Mouse (Mus musculus): ENCODE measurements at regions not wholly inside any gene's neighbourhood (a gene's known extent, or its start where the extent isn't known, plus 50 kb on each side); places are given as distances from the start of the nearest gene placed in this dataset.

DNA sequence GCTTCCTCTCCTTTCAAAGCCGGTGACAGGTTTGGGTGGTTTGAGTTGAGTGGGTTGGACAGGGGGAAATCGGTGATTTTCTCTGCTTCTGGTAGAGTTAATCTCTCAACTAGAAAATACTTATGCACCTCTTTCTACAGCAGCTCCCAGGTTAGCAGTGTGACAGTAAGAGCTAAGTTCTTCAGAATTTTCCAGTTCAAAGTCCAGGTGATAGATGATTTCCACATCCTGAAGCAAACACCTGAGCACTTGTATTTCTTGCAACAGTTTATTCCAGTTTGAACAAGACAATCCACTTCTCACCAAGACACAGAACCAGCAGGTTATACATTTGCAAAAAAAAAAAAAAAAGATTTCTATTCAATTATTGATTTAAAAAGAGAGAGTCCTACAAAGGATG, 104.0 kb upstream of the Nr2f2 start:
- no peak for DNase-seq

DNA sequence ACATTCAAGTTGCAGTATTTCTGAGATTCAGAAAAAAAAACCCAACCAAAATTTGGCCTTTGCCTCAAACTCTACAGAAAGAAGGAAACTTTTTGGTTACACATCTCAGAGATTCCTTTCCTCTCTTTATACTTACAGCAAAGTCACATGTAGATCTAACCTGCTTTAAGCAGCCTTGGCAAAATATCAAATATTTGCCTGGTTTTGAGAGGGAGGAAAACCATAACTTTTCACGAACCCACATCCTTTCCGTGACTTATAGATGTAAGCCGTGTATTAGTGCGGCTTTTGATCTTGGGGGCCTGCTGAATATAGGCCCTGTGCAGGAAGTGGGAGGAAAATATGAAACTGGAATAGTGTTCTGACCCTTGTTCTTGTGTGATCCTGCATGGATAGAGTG, 95.6 kb upstream of the Nr2f2 start:
- DNase-seq = no peak

DNA sequence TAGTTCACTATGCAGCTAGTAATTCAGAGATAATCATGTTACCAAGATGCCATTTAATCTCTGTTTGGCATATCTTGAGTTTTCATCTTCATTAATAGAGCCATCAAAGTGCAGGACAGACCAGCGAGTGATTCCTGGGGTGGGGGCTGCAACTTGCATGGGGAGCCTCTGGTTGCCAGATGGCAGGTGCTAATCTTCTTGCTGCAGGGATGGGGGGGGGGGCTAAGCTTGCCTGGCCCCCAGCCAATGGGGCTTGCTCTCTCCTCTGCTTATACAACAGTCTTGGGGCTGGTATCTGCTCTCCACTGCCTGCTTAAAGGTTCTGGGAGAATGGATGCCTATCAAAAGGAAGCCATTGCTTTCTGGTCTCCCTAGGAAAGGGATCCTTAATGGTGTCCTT, 88.0 kb upstream of the Nr2f2 start:
- no peak for DNase-seq

DNA sequence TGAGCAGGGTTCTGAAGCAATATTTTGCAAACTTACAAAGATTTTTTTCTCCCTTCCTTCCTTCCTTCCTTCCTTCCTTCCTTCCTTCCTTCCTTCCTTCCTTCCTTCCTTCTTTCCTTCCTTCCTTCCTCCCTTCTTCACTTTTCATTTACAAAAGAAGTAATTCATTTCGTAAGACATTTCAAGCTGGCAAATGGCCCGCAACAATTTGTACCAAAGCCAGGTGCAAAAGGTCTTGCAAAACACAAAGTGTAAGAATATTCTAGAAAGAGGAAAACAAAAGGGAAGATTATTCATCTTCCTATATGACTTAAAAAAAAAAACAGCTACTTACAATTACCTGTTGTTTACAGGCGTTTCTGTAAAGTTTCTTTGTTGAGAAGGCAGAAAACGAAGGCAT, 86.3 kb upstream of the Nr2f2 start:
- peak; percentile 6 for DNase-seq

DNA sequence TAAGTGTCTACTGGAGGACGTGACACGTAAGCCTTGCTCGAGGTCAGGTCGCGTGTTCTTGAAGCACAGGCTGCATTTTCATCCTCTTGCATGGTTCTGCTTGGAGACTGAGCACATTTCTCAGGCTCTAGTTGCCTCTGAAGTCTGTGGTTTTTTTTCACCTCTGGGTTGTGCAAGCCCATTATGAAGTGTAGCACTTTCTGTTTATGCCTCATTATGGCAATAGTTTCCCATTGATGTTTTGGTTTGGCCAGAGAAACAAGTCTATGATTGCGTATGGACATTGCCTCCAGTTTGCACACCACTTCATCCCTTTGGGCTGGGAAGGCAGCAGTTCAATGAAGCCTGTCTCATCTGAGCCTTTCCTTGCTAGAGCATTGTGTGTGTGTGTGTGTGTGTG, 72.4 kb upstream of the Nr2f2 start:
- no peak for DNase-seq

DNA sequence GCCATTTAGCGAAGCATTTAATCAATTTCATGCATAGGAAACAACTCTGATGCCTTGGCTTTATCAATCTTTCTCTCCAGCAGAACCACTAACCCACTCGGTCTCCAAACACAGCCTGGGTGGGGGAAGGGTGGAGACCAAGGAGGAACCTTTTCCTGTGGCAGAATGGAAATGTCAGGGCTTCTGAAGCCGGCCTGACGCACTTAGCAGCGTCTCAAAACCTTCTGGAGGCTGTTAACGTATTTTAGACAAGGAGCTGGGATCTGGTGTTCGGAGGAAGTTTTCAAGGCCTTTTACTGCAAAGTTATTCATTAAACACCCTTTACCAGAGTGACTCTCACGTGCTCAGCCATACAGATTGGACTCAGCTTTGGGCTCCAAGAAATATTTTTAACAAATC, 67.3 kb upstream of the Nr2f2 start:
- DNase-seq = no peak

DNA sequence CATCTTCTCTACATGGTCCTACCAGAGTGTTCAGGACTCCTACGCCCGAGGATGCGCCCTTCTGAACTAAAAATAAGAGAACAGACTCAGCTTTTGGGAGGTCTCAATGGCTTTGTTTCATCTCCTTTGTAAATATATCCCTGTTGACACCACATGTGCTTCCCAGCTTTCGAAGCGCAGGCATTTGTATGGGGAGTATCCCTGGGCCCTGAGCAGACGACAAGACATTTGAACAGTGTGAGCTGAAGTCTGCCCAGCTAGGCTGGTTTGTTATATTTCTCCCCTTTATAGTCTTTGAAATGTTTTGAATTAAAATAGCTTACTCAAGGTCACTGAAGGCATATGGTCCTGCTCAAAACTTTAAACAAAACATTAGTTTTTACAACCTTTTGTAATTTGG, 66.8 kb upstream of the Nr2f2 start:
- DNase-seq = no peak

DNA sequence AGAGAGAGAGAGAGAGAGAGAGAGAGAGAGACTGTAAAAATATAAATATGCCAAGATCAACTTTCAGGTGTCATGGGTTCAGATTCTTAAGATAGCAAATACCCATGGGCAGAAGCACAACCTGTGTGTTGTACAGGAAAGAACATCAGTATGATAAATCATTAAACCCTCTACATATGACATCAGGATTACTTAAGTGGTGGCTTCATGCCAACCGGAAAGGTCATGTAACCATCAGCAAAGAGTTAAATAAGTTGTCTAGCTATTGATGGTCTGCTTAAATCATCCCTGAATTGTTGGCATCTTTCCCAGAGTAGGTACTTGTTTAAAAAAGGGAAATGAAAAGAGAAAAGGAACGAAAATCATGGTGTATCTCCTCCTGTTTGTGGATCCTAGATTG, 65.2 kb upstream of the Nr2f2 start:
- DNase-seq = no peak

DNA sequence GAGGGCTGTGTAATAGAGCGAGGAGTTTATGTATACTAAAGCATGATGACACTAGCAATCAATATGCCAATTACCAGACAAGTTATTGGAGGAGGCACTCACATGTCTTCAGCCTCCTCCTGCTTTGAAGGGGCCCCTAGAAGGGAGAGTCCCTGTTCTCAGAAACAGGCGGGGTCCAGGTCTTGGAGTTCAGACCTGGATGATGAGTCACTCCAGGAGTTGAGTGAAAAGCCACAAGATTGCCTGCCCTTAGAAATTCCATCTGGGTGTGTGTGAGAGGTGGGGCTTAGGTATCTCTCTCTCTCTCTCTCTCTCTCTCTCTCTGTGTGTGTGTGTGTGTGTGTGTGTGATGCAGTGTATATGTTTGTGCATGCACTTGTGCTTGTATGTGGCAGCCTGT, 62.8 kb upstream of the Nr2f2 start:
- no peak for DNase-seq

DNA sequence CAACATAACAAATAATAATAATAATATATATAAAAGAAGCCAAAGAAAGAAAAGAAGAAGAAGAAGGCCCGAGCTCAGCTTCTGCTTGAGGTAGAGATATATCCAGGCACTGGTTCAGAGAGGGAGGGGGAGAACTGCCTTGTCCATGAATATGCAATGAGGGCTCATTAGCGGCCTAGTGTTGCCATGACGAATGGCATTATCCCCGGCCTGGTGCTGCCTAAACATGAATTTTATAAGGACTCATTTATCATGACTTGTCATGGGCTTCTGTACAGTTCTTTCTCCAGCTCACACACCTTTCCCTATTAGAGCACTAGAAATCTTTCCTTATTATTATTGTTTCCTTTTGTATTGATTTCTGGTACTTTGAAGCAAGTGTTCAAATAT, 57.7 kb upstream of the Nr2f2 start:
- DNase-seq = no peak

DNA sequence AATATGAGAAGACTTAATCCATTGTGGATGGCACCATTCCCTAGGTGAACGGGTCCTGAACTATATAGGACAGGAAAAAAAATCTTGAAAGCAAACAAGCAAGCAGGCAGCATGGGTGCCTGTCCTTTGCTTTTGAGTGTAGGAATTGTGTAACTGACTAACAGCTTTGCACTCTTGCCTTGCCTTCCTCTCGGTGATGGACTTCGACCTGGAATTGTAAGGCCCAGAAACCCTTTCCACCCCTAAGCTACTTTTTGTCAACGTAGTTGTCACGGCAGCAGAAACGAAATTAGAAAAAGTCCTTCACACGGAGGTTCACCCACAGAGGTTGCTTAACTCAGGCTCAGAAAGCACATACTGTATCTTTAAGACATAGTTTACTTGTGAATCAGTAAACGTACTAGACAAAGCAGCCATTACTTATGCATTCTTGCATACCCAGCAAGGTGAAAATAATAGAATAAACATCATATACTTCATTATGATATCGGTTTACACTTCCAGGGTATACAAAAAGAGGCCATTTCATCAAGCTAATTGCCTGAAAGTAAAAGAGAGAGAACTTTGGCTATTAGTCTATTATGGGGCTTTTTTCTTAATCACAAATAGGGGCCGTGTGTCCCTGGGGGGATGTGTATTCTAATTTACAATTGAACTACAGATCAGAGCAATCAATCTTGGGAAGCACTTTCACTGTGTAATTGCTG, 57.1 kb upstream of the Nr2f2 start:
- DNase-seq = no peak

DNA sequence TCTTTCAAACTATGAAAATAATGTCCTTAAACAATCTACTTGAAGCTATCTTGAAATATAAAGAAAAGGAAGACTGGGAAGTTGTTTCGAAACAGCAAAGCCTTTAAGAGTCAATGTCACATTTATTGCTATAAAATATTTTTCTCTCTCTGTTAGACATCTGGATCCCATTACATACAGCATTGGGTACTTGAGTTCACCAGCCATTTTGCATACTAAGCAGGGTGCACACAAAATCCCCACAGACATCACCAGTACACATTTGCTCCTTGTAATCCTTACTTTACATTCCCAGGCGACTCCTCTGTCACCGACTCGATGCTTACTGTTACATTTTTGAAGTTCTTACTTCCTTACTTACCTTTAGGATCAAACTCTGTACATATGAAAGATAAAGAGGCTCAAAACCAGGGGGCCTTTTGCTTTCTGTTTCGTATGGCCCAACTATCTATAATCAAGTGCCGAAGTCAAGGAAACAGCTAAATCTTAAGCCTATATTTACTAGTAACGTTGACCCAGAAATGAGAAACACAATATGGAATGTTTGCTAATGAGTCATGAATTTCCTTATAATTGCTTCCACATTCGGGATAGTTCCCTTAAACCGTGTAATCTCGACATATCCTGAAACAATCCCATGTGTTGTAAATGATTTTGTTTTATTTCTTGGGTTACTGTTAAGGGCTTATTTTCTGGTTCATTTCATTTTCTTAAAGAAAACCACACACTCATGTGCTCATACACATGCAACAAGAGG, 49.8 kb upstream of the Nr2f2 start:
- DNase-seq = no peak

Data from adrenal gland, postnatal 25 days (tissue).